Mouse (Mus musculus) adrenal gland, postnatal 25 days (tissue): Measurements from ENCODE around the gene Il1rn. TPM values are rescaled to one million over a fixed set of nuclear protein-coding genes. Genes with fewer than 3 reads are reported as not detected.
A peak's percentile ranks its signal among the peaks of the same experiment; 100 is the strongest.

Source experiments
- DNase-seq: peaks from one replicate; pipeline ENCODE4 v3.0.0; 2021; ENCODE audit warnings: mixed read lengths
- long read RNA-seq: library from polyadenylated mRNA; stranded (forward); transcript quantifications from one replicate; pipeline ENCODE4 v2.0.0, GENCODE M21; 2021
- total RNA-seq: library from RNA; stranded (reverse); gene quantifications from 2 replicates; pipeline ENCODE4 v1.2.3, GENCODE M21; 2021

The Il1rn gene
- 0.43 and 0.95 TPM in 2 replicates for total RNA-seq
- long read RNA-seq = 0 reads

DNA sequence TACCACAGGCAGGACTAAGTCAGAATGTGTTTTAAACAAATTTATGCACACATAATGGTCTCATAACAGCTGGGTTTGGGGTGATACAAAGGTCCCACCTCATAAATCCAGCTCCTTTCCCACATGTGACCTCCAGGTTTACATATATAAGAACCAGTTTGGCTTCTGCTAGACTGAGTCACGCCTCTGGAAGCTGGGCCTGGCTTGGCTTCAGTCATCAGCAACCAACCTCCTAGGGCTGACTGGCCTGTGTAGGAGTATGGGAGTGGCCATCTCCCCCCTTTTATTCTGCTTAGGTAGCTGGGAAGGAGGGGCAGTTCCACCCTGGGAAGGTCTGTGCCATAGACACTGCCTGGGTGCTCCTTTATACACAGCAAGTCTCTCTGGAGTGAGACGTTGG lies at the start of gene Il1rn:
Il1rn (plus strand) TSS at position 309 of the 400 bp plus-strand sequence.
- no peak for DNase-seq

GRCm38 (mm10) chr2:24290896-24291295 lies 45.8 kb upstream of the Il1rn start, which contains the start of gene Il1f10:
TSS of gene Il1f10 (plus strand) at chr2:24291196.
- DNase-seq = no peak

DNA sequence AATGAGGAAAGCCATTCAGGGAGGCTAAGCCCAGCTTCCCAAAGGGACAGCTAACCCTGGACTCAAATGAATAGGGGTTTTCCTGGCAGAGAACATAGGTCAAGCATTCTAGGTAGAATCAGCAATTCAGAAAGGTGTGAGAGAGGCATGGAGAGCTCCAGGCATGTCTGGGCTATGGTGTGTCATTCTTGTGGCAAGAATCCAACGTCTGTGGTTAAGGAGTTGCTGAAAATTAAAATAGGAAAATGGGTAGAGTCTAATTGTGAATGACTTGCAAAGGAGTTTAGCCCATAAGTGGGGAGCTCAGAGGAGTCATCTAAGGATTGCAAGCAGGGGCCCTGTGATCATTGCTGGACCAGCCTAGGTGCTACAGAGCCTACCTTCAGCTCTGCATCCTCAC lies 42.0 kb upstream of the Il1rn start:
- no peak for DNase-seq

DNA sequence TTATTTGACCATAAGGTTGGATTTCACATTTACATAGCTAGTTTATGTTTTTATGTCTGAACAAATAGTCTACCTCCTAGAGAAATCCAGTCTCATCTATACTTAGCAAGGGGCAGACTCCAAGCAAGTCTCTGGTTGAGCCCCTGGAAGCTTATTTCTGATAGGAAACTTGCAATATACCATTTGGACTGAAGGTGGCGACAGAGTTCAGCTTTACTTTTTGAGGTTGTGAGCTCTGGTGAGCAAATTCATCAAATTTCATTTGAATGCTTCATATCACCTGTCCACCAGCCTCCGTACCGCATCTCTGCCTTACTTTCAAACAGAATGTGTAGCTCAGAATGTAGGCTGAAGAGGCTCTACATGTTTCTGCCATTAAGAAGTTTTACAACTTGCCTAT lies 39.8 kb upstream of the Il1rn start:
- no peak for DNase-seq

GRCm38 (mm10) chr2:24311302-24312001 lies 25.2 kb upstream of the Il1rn start:
- DNase-seq = no peak

GRCm38 (mm10) chr2:24316919-24317318 lies 19.7 kb upstream of the Il1rn start:
- DNase-seq = no peak

- DNase-seq = no peak
These were observed 18.6 kb upstream of the Il1rn start for GRCm38 (mm10) chr2:24317919-24318598.

GRCm38 (mm10) chr2:24335333-24335732 lies 1.3 kb upstream of the Il1rn start:
- peak; percentile 9 for DNase-seq

DNA sequence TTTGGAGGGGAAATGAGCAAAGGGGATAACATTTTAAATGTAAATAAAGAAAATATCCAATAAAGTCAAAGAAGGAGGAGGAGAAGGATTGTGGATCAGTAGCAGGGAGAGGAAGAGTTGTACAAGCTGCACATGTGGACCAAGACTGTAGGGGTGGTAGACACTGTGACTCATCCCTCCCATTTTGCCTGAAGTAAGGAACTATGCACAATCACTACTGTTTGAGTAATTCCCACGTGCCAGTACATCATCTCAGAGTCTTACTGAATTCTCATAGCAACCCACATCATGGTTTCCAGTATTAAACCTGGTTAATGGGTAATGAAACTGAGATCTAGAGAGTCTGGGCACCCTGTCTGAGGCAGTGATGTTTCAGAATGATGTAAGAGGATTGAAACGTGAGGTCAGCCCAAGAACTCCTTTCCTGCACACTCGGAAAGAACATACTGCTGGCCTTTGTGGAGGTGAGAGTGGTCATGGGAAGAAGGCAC lies 4.8 kb downstream of the Il1rn start:
- no peak for DNase-seq

- DNase-seq = no peak
These were observed 8.0 kb downstream of the Il1rn start for GRCm38 (mm10) chr2:24344619-24345018.

DNA sequence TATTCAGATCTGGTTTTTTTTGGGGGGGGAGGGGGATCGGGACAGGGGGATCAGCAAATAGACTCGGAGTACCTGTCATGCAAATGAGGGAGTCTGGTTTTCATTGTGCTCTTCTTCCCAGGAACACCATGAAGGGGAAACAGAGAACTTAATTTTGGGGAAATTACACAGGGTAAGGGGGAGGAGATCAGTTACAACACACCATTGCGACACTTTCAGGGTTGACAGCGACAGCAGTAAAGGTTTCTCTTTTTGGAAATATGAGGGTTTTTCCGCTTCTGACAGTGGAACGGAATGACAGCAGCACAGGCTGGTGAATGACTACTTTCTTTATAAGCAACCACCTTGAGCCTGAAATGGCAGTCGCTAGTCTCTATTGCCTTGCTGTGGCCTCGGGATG lies 8.4 kb downstream of the Il1rn start:
- no peak for DNase-seq

DNA sequence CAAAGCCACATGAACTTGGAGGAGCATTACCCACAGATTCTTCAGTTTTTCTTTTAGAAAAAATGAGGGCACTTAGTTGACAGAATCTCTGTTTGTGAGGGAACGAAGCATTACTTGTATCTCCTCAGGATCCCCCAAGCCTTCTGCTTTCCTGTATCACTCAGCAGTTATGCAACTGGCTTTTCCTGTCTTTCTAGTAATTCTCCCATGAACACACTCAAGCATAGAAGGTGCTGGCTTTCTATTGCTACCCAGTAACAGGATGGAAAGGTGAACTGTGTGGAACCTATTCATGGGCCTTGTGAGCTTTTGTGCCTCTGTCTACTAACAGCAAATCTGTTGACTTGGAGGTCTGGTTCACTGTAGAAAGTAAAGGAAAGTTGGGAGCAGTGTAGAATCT lies 11.3 kb downstream of the Il1rn start:
- DNase-seq = no peak

DNA sequence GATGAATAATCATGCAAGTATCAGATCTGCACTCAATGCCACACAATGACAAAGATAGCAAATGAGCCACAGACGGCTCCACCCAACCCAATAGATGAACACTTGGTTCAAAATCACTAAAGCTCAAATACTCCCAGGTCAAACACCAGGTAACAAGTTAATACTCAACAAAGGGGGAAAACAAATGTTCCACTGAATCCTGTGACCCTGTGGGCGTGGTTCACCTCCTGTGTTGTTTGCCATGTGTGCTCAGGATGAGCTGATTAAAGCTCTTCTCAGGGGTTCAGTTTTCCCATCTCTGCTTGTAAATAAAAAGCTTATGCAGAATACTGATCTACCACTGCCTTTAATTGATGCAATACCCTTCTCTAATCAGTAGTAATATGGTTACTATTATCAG lies 14.5 kb downstream of the Il1rn start:
- no peak for DNase-seq

DNA sequence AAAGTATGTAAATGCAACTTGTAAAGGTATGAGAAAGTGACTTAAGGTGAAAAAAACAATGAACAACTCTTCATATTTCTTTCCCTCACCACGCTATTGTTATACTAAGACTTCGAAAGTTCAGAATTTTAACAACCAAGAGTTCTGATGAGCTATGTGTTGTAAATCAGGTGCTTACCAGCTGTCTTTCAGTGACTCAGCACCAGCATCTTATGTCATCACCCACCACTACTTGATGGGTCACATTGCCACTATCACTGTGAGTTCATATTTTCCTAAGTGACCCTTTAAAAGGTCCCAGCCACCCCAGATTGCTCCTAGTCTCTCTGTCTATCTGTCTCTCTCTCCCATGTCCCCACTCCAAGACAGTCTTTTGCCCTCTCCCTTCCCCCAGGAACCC lies 16.4 kb downstream of the Il1rn start:
- no peak for DNase-seq

DNA sequence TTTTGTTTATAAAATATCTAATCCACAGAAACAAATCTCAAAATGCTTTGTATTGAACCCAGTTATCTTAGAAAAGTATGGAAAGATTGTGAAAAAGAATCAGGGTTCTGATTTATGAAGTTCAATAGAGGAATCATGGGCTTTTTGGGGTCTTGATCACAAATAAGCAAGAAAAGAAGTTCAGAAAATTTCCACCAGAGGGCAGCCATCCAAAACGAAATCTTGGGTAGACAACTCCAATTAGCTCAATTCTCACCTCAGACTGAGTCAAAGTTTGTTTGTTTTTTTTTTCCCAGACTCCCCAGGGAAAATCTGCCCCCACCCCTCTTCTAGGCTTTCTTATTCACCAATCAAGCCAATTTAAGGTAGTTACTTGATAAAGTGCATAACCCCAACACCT lies 21.0 kb downstream of the Il1rn start:
- DNase-seq = no peak

DNA sequence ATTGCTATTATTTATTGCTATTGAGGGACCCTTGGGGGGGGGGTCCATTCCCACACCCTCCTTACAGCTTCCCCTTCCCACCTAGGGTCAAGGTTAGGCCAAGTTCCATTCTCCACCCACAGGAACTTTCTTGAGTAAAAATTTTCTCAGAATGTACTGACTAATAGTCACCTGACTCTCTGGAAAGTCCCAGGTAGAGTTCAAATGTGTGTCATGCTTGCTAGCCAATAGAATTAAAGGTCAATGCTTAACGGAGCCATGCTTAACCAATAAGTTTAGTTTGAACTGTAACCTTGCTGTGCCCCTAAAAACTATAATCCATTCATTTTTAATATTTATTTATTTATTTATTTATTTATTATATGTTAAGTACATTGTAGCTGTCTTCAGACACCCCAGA lies 22.7 kb downstream of the Il1rn start:
- DNase-seq = no peak

DNA sequence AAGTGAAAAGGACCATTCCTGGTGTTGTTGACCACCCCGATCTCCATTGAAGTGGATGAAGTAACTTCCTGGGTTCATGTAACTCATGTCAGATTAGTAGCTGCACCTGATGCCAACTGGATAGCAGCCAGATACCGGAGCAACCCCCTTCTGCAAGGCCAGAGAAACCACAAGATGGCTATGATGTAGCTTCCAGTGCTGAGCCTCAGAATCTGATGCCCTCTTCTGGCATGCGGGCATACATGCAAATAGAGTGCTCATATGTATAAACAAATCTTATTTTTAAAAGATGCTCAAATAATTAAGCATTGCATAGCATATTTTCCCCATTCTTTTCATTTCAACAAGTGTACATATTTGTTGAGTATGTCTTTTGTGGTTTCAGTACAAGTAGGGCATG lies 27.2 kb downstream of the Il1rn start:
- DNase-seq = no peak

DNA sequence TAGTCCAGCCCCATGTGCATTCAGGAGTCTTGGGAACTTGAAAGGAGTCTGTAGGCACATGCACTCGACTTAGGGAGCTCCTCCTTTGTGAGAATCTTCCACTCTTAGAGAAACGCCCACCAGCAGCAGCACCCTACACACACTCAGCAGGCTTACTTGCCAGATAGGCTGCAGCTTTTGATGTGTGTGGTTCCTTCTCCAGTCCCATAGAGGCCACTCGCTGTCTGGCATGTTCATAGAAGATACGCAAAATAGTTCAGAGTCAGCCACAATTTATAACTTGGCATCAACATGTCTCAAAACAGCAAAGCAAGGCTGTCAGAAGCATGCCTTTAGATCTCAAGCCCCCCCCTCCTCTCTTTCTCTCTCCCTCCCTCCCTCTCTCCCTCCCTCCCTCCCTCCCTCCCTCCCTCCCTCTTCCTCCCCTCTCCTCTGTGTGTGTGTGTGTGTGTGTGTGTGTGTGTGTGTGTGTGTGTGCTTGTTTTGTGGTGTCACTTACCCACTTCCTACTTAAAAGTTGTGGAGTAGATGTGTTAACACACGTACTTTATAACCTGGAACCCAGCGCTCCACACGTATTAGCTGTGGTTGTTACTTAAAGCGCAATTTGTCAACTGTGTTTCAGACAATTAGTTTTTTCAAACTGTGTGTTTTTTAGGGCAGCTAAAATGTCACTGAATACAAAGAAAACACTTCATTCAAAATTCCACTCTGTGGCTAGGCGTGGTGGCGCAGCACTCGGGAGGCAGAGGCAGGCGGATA lies 29.7 kb downstream of the Il1rn start:
- no peak for DNase-seq

DNA sequence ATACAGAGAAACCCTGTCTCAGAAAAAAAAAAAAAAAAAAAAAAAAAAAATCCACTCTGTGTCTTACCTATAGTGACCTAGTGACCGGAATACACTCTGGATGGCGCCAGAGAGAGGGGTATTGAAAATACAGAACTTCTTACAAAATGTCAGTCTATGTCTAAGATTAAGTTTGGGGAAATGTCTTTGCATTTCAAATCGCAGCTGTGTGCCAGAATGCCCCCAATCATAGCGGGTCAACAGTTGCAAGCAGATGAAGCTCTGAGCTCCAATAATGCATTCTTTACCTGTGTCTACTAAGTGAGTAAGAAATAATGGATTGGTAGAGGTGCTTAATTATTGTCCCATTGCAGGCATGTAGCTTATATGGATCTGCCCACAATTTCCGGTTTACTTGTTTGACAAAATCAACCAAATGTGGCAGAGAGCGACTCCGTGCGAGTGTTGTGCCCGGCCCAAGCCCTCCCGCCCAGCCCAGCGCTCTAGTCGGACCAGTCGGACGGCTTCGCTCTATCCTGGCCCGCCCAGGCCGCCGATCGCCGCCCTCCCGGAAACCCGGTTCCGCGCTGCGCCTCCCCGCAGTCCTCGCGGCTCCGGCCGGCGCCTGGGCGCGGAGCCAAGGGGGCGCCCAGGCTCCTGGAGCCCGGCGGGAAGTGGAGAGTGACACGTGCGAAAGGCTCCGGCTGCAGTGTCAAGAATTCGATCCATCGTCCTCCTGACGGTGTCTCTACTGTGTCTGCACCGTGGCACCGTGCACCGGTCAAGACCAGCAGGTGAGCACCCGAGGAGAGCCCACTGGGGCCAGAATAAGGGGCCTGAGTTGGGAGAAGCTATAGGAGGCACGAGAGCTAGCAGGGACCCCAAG lies 30.6 kb downstream of the Il1rn start, which contains the start of gene Psd4:
Psd4 (plus strand) TSS at position 551 of the 865 bp plus-strand sequence.
- peak; percentile 67 for DNase-seq

- DNase-seq = no peak
These were observed 31.2 kb downstream of the Il1rn start for GRCm38 (mm10) chr2:24367895-24368261.

DNA sequence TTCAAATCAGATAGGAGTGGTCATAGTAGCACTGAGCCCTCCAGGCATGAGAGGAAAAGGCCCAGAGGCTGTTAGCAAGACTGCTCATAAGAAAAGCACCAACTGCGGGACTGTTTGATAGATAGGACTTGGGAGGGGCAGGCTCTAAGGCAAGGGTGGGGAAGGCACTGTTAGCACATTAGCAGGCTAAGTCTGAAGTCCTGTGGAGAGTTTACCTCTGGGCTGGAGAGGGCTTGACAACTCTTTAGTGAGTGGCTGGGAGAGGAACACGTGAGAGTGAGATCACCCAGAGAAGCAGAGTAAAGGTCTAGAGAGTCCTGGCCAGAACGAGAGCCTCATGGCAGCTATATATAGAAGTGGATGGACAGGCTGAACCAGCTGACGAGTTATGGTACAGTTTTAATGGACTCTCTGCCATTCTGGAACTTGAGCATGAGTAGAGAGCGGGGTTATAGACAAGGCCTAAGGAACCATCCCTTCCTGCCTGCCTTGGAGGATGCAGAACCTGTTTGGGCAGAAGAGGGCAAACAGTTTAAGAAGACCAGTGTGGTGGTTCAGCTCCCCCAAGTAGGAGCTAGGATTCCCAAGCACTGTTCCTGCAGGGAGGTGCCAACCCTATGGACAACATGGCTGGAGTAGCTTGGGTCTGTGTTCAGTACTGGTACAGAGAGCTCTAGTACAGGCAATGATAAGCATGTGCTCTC lies 42.2 kb downstream of the Il1rn start:
- no peak for DNase-seq
